Mouse (Mus musculus): Measurements from ENCODE around the gene Ankrd33b. TPM values are rescaled to one million over a fixed set of nuclear protein-coding genes. Genes with fewer than 3 reads are reported as not detected.

Ankrd33b gene
- total and polyA plus RNA-seq, 2 experiments from 2014 or later, result 0.99 to 1.1 TPM

DNA sequence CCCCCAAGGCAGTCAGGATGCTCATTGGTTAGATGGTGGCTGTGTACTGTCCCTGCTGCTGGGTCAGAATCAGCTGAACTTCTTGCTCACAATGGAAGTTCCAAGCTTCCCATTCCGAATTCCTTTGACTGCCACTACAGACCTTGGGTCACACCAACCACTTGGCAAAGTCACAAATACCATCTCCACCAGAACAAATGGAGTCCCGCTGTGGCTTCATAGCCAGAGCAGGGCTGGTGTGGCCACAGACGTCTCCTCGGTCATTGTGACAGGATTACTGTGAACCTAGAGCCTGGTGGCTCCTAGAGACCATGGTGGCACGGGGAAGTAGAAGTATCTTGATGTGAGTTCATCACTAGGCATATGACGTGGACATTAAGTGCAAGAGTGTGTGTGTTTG is 99.4 kb downstream of the Ankrd33b start:
- H3K4me3 ChIP-seq (ENCODE audit: low read depth, low read length), result no peak overlapping the region

DNA sequence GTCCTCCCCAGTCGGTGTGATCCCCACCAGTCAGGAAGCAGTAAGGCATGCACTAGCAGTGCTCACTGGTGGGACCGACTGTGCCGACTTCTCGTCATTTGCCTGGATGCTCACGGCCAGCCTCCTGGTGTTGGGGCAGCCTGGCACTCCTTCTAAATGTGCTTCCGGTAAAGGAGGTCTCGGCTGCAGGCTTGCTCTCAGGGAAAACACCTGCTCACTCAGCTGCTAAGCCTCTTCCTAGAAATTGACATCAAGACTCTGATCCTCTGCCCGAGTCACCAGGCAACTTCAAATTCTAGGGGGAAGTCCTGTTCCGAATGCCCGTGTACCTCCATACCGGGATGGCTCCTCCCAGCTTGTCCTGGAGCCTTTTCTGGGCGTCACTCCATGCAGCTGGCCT is 101.7 kb downstream of the Ankrd33b start:
- H3K27me3 ChIP-seq (ENCODE audit: insufficient read depth, low read length), result no peaks in the 10 kb centered on the region
- DNase-seq (ENCODE audit: low spot score) (no peak), ATAC-seq (ENCODE audit: low FRiP score) (no peak)
- H3K4me1 ChIP-seq (ENCODE audit: insufficient read depth, low read length), result no peaks in the 10 kb centered on the region; the same call in 1 of the 2 replicates
- no peak overlapping the region for H3K9ac ChIP-seq (replicated peaks; ENCODE audit: low read length, poor library complexity, severe bottlenecking)
- 90% methylated on average over 12 of the region's 12 CpGs for WGBS
- H3K27ac ChIP-seq (ENCODE audit: low read depth, low read length), result no peak overlapping the region
- TF ChIP-seq CTCF (IDR thresholded peaks at IDR 0.05), result no peak
- no peak overlapping the region for H3K4me2 ChIP-seq (ENCODE audit: low read depth, low read length, poor library complexity, severe bottlenecking)
- no peaks in the 10 kb centered on the region for H3K9me3 ChIP-seq (ENCODE audit: low read length)
- no peaks in the 10 kb centered on the region for H3K36me3 ChIP-seq (ENCODE audit: insufficient read depth, low read length)
- no peak overlapping the region for H3K4me3 ChIP-seq (ENCODE audit: low read depth, low read length)

More for the DNA sequence above, 99.4 kb downstream of the Ankrd33b start:
- Histone ChIP-seq H3K9me3 (ENCODE audit: low read length) (no peaks in the 10 kb centered on the region), H3K9ac (replicated peaks; ENCODE audit: low read length, poor library complexity, severe bottlenecking) (no peak overlapping the region), H3K4me2 (ENCODE audit: low read depth, low read length, poor library complexity, severe bottlenecking) (no peak overlapping the region), H3K4me1 (ENCODE audit: insufficient read depth, low read length) (no peaks in the 10 kb centered on the region), H3K27ac (ENCODE audit: low read depth, low read length) (no peak overlapping the region), H3K36me3 (ENCODE audit: insufficient read depth, low read length) (no peaks in the 10 kb centered on the region), H3K27me3 (ENCODE audit: insufficient read depth, low read length) (no peaks in the 10 kb centered on the region)
- TF ChIP-seq CTCF (IDR thresholded peaks at IDR 0.05), result no peak
- DNase-seq (ENCODE audit: low spot score) (no peak), ATAC-seq (ENCODE audit: low FRiP score) (no peak)
- WGBS, result 81% methylated on average over 6 of the region's 6 CpGs

DNA sequence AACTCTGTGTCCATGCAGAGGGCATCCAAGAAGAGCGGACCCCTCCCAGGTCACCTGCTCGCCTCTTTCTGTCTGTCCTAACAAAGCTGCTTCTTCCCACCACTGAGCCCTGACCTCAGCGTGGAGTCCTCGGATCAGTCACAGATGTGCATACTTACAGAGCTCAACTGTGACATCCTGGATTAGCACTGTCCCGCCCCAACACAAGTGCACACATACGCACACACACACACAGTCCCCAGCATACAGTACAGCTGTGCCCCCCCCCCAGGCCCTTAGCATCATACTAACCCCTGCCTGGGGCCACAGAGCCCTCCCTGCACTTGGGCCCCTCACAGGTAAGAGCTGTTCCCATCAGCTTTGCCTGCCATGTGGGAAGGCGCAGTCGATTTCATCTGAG is 102.1 kb downstream of the Ankrd33b start:
- Histone ChIP-seq H3K9me3 (ENCODE audit: low read length) (no peaks in the 10 kb centered on the region), H3K36me3 (ENCODE audit: insufficient read depth, low read length) (no peaks in the 10 kb centered on the region), H3K9ac (replicated peaks; ENCODE audit: low read length, poor library complexity, severe bottlenecking) (no peak overlapping the region), H3K4me1 (ENCODE audit: insufficient read depth, low read length) (no peaks in the 10 kb centered on the region; the same call in 1 of the 2 replicates), H3K27me3 (ENCODE audit: insufficient read depth, low read length) (no peaks in the 10 kb centered on the region), H3K4me3 (ENCODE audit: low read depth, low read length) (no peak overlapping the region), H3K27ac (ENCODE audit: low read depth, low read length) (no peak overlapping the region), H3K4me2 (ENCODE audit: low read depth, low read length, poor library complexity, severe bottlenecking) (no peak overlapping the region)
- ATAC-seq (ENCODE audit: low FRiP score), result no peak
- TF ChIP-seq CTCF (IDR thresholded peaks at IDR 0.05), result no peak
- 87% methylated on average over 8 of the region's 8 CpGs for WGBS
- no peak for DNase-seq (ENCODE audit: low spot score)

DNA sequence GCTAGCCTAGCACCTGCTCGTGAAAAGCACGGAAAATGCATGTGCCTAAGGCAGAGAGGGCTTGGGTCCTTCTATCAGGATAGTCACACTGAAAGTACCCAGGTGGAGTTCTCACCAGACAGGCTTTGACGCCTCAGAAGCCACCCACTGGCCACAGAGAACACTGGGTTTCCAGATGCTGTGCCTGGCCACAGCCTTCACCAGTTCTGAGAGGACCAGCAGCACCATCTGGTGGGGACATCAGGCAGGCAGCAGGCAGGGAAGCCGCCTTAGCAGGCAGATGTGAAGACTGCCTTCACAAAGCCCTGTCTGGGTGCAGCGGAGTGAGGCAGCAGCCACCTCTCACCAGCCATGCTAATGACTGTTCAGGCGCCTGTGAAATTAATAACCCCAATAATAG is 102.7 kb downstream of the Ankrd33b start:
- H3K9me3 ChIP-seq (ENCODE audit: low read length), result no peaks in the 10 kb centered on the region
- H3K27me3 ChIP-seq (ENCODE audit: insufficient read depth, low read length), result no peaks in the 10 kb centered on the region
- ATAC-seq (ENCODE audit: low FRiP score) (peak; percentile 88), DNase-seq (ENCODE audit: low spot score) (peak; percentile 93)
- no peaks in the 10 kb centered on the region; the same call in 1 of the 2 replicates for H3K4me1 ChIP-seq (ENCODE audit: insufficient read depth, low read length)
- no peak overlapping the region for H3K9ac ChIP-seq (replicated peaks; ENCODE audit: low read length, poor library complexity, severe bottlenecking)
- peak; percentile 100 for TF ChIP-seq CTCF (IDR thresholded peaks at IDR 0.05)
- H3K27ac ChIP-seq (ENCODE audit: low read depth, low read length), result no peak overlapping the region
- no peaks in the 10 kb centered on the region for H3K36me3 ChIP-seq (ENCODE audit: insufficient read depth, low read length)
- H3K4me3 ChIP-seq (ENCODE audit: low read depth, low read length), result no peak overlapping the region
- 27% methylated on average over 6 of the region's 6 CpGs for WGBS
- no peak overlapping the region for H3K4me2 ChIP-seq (ENCODE audit: low read depth, low read length, poor library complexity, severe bottlenecking)

DNA sequence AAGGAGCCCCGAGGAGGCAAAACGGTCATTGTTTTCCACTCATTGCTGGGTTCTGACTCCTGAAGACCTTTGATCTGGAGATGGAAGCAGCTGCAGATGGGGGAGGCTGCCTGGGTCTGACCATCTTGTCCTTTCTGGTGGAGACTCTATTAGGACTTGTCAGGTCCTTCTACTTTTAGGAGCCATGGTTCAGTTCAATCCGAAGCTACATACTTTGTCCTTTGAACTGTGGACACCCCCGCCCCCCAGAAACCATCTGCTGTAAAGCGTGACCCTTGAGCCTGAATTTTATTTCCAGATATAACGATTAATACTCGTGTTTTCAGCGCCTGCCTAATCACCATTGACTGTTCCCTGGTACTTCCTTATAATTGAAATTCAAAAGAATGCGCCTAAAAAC is 105.2 kb downstream of the Ankrd33b start:
- DNase-seq (ENCODE audit: low spot score) (no peak), ATAC-seq (ENCODE audit: low FRiP score) (no peak)
- no peaks in the 10 kb centered on the region for H3K27me3 ChIP-seq (ENCODE audit: insufficient read depth, low read length)
- no peak overlapping the region for H3K4me2 ChIP-seq (ENCODE audit: low read depth, low read length, poor library complexity, severe bottlenecking)
- no peaks in the 10 kb centered on the region for H3K36me3 ChIP-seq (ENCODE audit: insufficient read depth, low read length)
- no peaks in the 10 kb centered on the region for H3K9me3 ChIP-seq (ENCODE audit: low read length)
- no peak overlapping the region for H3K4me3 ChIP-seq (ENCODE audit: low read depth, low read length)
- no peak overlapping the region for H3K9ac ChIP-seq (replicated peaks; ENCODE audit: low read length, poor library complexity, severe bottlenecking)
- WGBS, result 84% methylated on average over 9 of the region's 9 CpGs
- no peak overlapping the region for H3K27ac ChIP-seq (ENCODE audit: low read depth, low read length)
- TF ChIP-seq CTCF (IDR thresholded peaks at IDR 0.05), result no peak
- H3K4me1 ChIP-seq (ENCODE audit: insufficient read depth, low read length), result no peaks in the 10 kb centered on the region; the same call in 1 of the 2 replicates

DNA sequence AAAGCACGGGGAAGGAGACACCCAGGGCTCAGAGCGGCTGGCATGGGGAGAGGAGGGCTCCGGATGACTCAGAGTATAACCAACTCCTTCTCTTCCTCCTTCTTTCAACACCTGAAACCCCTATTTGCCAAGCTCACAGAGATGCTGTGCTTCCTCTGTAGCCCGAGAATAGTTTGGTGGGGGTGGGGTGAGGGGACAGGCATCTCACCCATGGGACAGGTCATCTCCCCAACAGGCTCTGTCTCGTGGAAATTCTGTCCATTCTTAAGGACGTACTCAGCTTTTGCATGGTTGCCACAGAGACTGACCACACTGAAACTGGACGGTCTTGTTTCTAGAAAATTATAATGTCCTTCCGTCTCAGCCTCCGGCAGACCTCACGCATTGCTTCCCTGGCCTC is 106.4 kb downstream of the Ankrd33b start:
- no peaks in the 10 kb centered on the region for H3K9me3 ChIP-seq (ENCODE audit: low read length)
- no peaks in the 10 kb centered on the region for H3K27me3 ChIP-seq (ENCODE audit: insufficient read depth, low read length)
- no peak for ATAC-seq (ENCODE audit: low FRiP score)
- TF ChIP-seq CTCF (IDR thresholded peaks at IDR 0.05), result no peak
- H3K4me3 ChIP-seq (ENCODE audit: low read depth, low read length), result no peak overlapping the region
- no peak for DNase-seq (ENCODE audit: low spot score)
- H3K27ac ChIP-seq (ENCODE audit: low read depth, low read length), result no peak overlapping the region
- 91% methylated on average over 10 of the region's 10 CpGs for WGBS
- H3K4me2 ChIP-seq (ENCODE audit: low read depth, low read length, poor library complexity, severe bottlenecking), result no peak overlapping the region
- no peaks in the 10 kb centered on the region for H3K36me3 ChIP-seq (ENCODE audit: insufficient read depth, low read length)
- H3K4me1 ChIP-seq (ENCODE audit: insufficient read depth, low read length), result no peaks in the 10 kb centered on the region; the same call in 1 of the 2 replicates
- H3K9ac ChIP-seq (replicated peaks; ENCODE audit: low read length, poor library complexity, severe bottlenecking), result no peak overlapping the region

All from midbrain, postnatal 0 days (tissue).